21 mouse cellular contexts compared by ENCODE assay signal in genomic region chr3:135972413-135972812, GRCm38 (mm10).
DNase-seq lines count a peak whose midpoint lies in the region; ATAC-seq and TF ChIP-seq lines count a peak whose summit lies in the region.
"Had no signal": no experiment of that assay in that cellular context is flagged by ENCODE, and none has a peak within 500 bp of the region (broad histone marks: within the 10 kb centered on the region; RNA-seq: fewer than 3 reads in every experiment).

No protein-coding gene starts in this region.

- 73% methylated on average over 4 of the region's 4 CpGs for WGBS in lung, postnatal 0 days

- no peaks in the 10 kb centered on the region for H3K27me3 ChIP-seq in lung, postnatal 0 days (replicated peaks; ENCODE audit: insufficient read depth, low read length)
- H3K27me3 ChIP-seq: hindbrain, embryonic 15.5 days; limb, embryonic 15.5 days; neural tube, embryonic 13.5 days had no signal

- no peak overlapping the region for H3K4me2 ChIP-seq in lung, postnatal 0 days (replicated peaks; ENCODE audit: low read depth, low read length)
- H3K4me2 ChIP-seq: heart, embryonic 12.5 days; hindbrain, embryonic 15.5 days; limb, embryonic 15.5 days; neural tube, embryonic 13.5 days had no signal

- DNase-seq in right cerebral cortex, postnatal 25 days: peak; percentile 27
- no peak for DNase-seq in right cerebral cortex, postnatal 4 days
- peak; percentile 68 to 85 for DNase-seq in layer of hippocampus, adult 2 months (ENCODE audit: low spot score in 2 of 2)
- peak; percentile 10 to 57 for DNase-seq in left cerebral cortex, adult 8-10 months (ENCODE audit: low spot score in 2 of 2)
- DNase-seq in lung, postnatal 0 days (ENCODE audit: low spot score): no peak
- no peak for DNase-seq in yolk sac, embryonic 10.5 days (ENCODE audit: low spot score)
- no peak for DNase-seq in heart, postnatal 14 days
- DNase-seq: adrenal gland, postnatal 25 days; cerebellum, postnatal 14 days; heart, postnatal 36 days; lung, adult 2 months; lung, postnatal 4 days; thymus, postnatal 25 days had no signal

- H3K36me3 ChIP-seq in lung, postnatal 0 days (ENCODE audit: insufficient read depth, low read length): no peaks in the 10 kb centered on the region
- H3K36me3 ChIP-seq: heart, embryonic 12.5 days; hindbrain, embryonic 15.5 days; limb, embryonic 15.5 days; midbrain, embryonic 10.5 days; neural tube, embryonic 13.5 days had no signal

- no peaks in the 10 kb centered on the region for H3K9me3 ChIP-seq in lung, postnatal 0 days (ENCODE audit: low read length)
- H3K9me3 ChIP-seq: heart, embryonic 12.5 days; hindbrain, embryonic 15.5 days; limb, embryonic 15.5 days; midbrain, embryonic 10.5 days; neural tube, embryonic 13.5 days had no signal

- intact Hi-C loops in heart, postnatal 14 days (cut with DNase I): no loop called here

- no peak for ATAC-seq in lung, postnatal 0 days
- ATAC-seq: forebrain, embryonic 14.5 days; intestine, embryonic 16.5 days had no signal

- H3K9ac ChIP-seq in lung, postnatal 0 days (replicated peaks; ENCODE audit: low read depth): no peak overlapping the region
- H3K9ac ChIP-seq: heart, embryonic 12.5 days; hindbrain, embryonic 15.5 days; limb, embryonic 15.5 days; neural tube, embryonic 13.5 days had no signal

- no peaks in the 10 kb centered on the region for H3K4me1 ChIP-seq in lung, postnatal 0 days (ENCODE audit: insufficient read depth, low read depth, low read length)
- H3K4me1 ChIP-seq: heart, embryonic 12.5 days; hindbrain, embryonic 15.5 days; limb, embryonic 15.5 days; neural tube, embryonic 13.5 days had no signal

- no peak for TF ChIP-seq CTCF in layer of hippocampus, adult 2 months (conservative IDR thresholded peaks at IDR 0.05)
- TF ChIP-seq CTCF in lung, postnatal 0 days (IDR thresholded peaks at IDR 0.05): no peak

- peak overlapping the region; percentile 94 for H3K27ac ChIP-seq in layer of hippocampus, adult 2 months
- H3K27ac ChIP-seq in lung, postnatal 0 days (ENCODE audit: low read length): no peak overlapping the region
- H3K27ac ChIP-seq: hindbrain, embryonic 15.5 days; limb, embryonic 15.5 days; midbrain, embryonic 10.5 days; neural tube, embryonic 13.5 days; stomach, postnatal 0 days had no signal

- TF ChIP-seq EP300 in lung, postnatal 0 days (IDR thresholded peaks at IDR 0.05): no peak

- H3K4me3 ChIP-seq in layer of hippocampus, adult 2 months: no peak overlapping the region
- H3K4me3 ChIP-seq in lung, postnatal 0 days (ENCODE audit: low read depth, low read length): no peak overlapping the region
- H3K4me3 ChIP-seq: heart, embryonic 12.5 days; hindbrain, embryonic 15.5 days; limb, embryonic 15.5 days; midbrain, embryonic 10.5 days; neural tube, embryonic 13.5 days had no signal

Comparison
In these comparisons a context has a peak if more than half of its experiments do, and no peak if none do; other contexts are left out.
1. DNase-seq: peak in right cerebral cortex, postnatal 25 days (single experiment), layer of hippocampus, adult 2 months (2 of 2) and left cerebral cortex, adult 8-10 months (2 of 2); none in right cerebral cortex, postnatal 4 days (single experiment), lung, postnatal 0 days (single experiment), yolk sac, embryonic 10.5 days (single experiment) and heart, postnatal 14 days (0 of 2).